Mouse (Mus musculus): Measurements from ENCODE around the gene Dntt. TPM values are rescaled to one million over a fixed set of nuclear protein-coding genes. Genes with fewer than 3 reads are reported as not detected.

Gene Dntt
- total and polyA plus RNA-seq, 3 experiments, result not detected

- ATAC-seq (ENCODE audit: extremely low read depth, insufficient number of reproducible peaks, low FRiP score, poor library complexity, severe bottlenecking) (no peak), DNase-seq (ENCODE audit: low spot score) (no peak)
- Histone ChIP-seq H3K36me3 (replicated peaks) (no peaks in the 10 kb centered on the region), H3K4me1 (ENCODE audit: insufficient read depth, low read depth, low read length) (no peaks in the 10 kb centered on the region), H3K9me3 (replicated peaks) (no peaks in the 10 kb centered on the region), H3K27me3 (ENCODE audit: insufficient read depth, low read length) (peaks cover 2% of the 10 kb centered on the region), H3K4me3 (ENCODE audit: low read depth, low read length) (no peak overlapping the region)
- TF ChIP-seq POLR2AphosphoS5 (IDR thresholded peaks at IDR 0.05; ENCODE audit: insufficient replicate concordance, low read depth, low read length) (no peak), CTCF (IDR thresholded peaks at IDR 0.05; ENCODE audit: low read depth, low read length) (no peak), GATA1 (IDR thresholded peaks at IDR 0.05; ENCODE audit: borderline replicate concordance, low read length) (no peak), GATA2 (IDR thresholded peaks at IDR 0.05; ENCODE audit: borderline replicate concordance, low read depth, low read length) (no peak), TAL1 (conservative IDR thresholded peaks at IDR 0.05; ENCODE audit: low read depth, low read length) (no peak)
These were observed 37.4 kb upstream of the Dntt start for GRCm38 (mm10) chr19:40991626-40992025.

- Histone ChIP-seq H3K36me3 (replicated peaks) (no peaks in the 10 kb centered on the region), H3K4me3 (ENCODE audit: low read depth, low read length) (no peak overlapping the region), H3K4me1 (ENCODE audit: insufficient read depth, low read depth, low read length) (no peaks in the 10 kb centered on the region), H3K9me3 (replicated peaks) (no peaks in the 10 kb centered on the region), H3K27me3 (ENCODE audit: insufficient read depth, low read length) (peaks cover 2% of the 10 kb centered on the region)
- no peak for DNase-seq (ENCODE audit: low spot score)
- ATAC-seq (ENCODE audit: extremely low read depth, insufficient number of reproducible peaks, low FRiP score, poor library complexity, severe bottlenecking), result no peak
- TF ChIP-seq CTCF (IDR thresholded peaks at IDR 0.05; ENCODE audit: low read depth, low read length) (no peak), GATA1 (IDR thresholded peaks at IDR 0.05; ENCODE audit: borderline replicate concordance, low read length) (no peak), POLR2AphosphoS5 (IDR thresholded peaks at IDR 0.05; ENCODE audit: insufficient replicate concordance, low read depth, low read length) (no peak), GATA2 (IDR thresholded peaks at IDR 0.05; ENCODE audit: borderline replicate concordance, low read depth, low read length) (no peak), TAL1 (conservative IDR thresholded peaks at IDR 0.05; ENCODE audit: low read depth, low read length) (no peak)
These were observed 37.0 kb upstream of the Dntt start for GRCm38 (mm10) chr19:40992096-40992495.

- Histone ChIP-seq H3K9me3 (replicated peaks) (no peaks in the 10 kb centered on the region), H3K4me3 (ENCODE audit: low read depth, low read length) (no peak overlapping the region), H3K36me3 (replicated peaks) (no peaks in the 10 kb centered on the region), H3K27me3 (ENCODE audit: insufficient read depth, low read length) (peaks cover 2% of the 10 kb centered on the region), H3K4me1 (ENCODE audit: insufficient read depth, low read depth, low read length) (no peaks in the 10 kb centered on the region)
- ATAC-seq (ENCODE audit: extremely low read depth, insufficient number of reproducible peaks, low FRiP score, poor library complexity, severe bottlenecking), result no peak
- TF ChIP-seq GATA1 (IDR thresholded peaks at IDR 0.05; ENCODE audit: borderline replicate concordance, low read length) (no peak), CTCF (IDR thresholded peaks at IDR 0.05; ENCODE audit: low read depth, low read length) (no peak), GATA2 (IDR thresholded peaks at IDR 0.05; ENCODE audit: borderline replicate concordance, low read depth, low read length) (no peak), TAL1 (conservative IDR thresholded peaks at IDR 0.05; ENCODE audit: low read depth, low read length) (no peak), POLR2AphosphoS5 (IDR thresholded peaks at IDR 0.05; ENCODE audit: insufficient replicate concordance, low read depth, low read length) (no peak)
- DNase-seq (ENCODE audit: low spot score), result no peak
These were observed 36.5 kb upstream of the Dntt start for GRCm38 (mm10) chr19:40992517-40993044.

- Histone ChIP-seq H3K27me3 (ENCODE audit: insufficient read depth, low read length) (peaks cover 2% of the 10 kb centered on the region), H3K4me3 (ENCODE audit: low read depth, low read length) (no peak overlapping the region), H3K36me3 (replicated peaks) (no peaks in the 10 kb centered on the region), H3K4me1 (ENCODE audit: insufficient read depth, low read depth, low read length) (no peaks in the 10 kb centered on the region), H3K9me3 (replicated peaks) (no peaks in the 10 kb centered on the region)
- no peak; the same call in 1 of the 2 replicates for ATAC-seq (ENCODE audit: extremely low read depth, insufficient number of reproducible peaks, low FRiP score, poor library complexity, severe bottlenecking)
- TF ChIP-seq TAL1 (conservative IDR thresholded peaks at IDR 0.05; ENCODE audit: low read depth, low read length) (no peak), POLR2AphosphoS5 (IDR thresholded peaks at IDR 0.05; ENCODE audit: insufficient replicate concordance, low read depth, low read length) (no peak), GATA2 (IDR thresholded peaks at IDR 0.05; ENCODE audit: borderline replicate concordance, low read depth, low read length) (no peak), GATA1 (IDR thresholded peaks at IDR 0.05; ENCODE audit: borderline replicate concordance, low read length) (no peak), CTCF (IDR thresholded peaks at IDR 0.05; ENCODE audit: low read depth, low read length) (no peak)
- DNase-seq (ENCODE audit: low spot score), result no peak
These were observed 35.7 kb upstream of the Dntt start for GRCm38 (mm10) chr19:40993356-40993755.

GRCm38 (mm10) chr19:40994057-40994585 is 35.0 kb upstream of the Dntt start, which contains the start of gene Blnk:
Gene Blnk (minus strand): TSS chr19:40994535.
- no peaks in the 10 kb centered on the region for H3K4me1 ChIP-seq (ENCODE audit: insufficient read depth, low read depth, low read length)
- H3K27me3 ChIP-seq (ENCODE audit: insufficient read depth, low read length), result no peaks in the 10 kb centered on the region; the same call in none of the 2 replicates
- ATAC-seq (ENCODE audit: extremely low read depth, insufficient number of reproducible peaks, low FRiP score, poor library complexity, severe bottlenecking), result no peak
- H3K36me3 ChIP-seq (replicated peaks), result no peaks in the 10 kb centered on the region
- TF ChIP-seq CTCF (IDR thresholded peaks at IDR 0.05; ENCODE audit: low read depth, low read length) (no peak), POLR2AphosphoS5 (IDR thresholded peaks at IDR 0.05; ENCODE audit: insufficient replicate concordance, low read depth, low read length) (no peak), GATA1 (IDR thresholded peaks at IDR 0.05; ENCODE audit: borderline replicate concordance, low read length) (no peak), TAL1 (conservative IDR thresholded peaks at IDR 0.05; ENCODE audit: low read depth, low read length) (no peak), GATA2 (IDR thresholded peaks at IDR 0.05; ENCODE audit: borderline replicate concordance, low read depth, low read length) (no peak)
- DNase-seq (ENCODE audit: low spot score), result no peak
- H3K4me3 ChIP-seq (ENCODE audit: low read depth, low read length), result no peak within 1 kb of the TSS
- H3K9me3 ChIP-seq (replicated peaks), result no peaks in the 10 kb centered on the region

GRCm38 (mm10) chr19:40994911-40995310 is 34.2 kb upstream of the Dntt start:
- Histone ChIP-seq H3K27me3 (ENCODE audit: insufficient read depth, low read length) (no peaks in the 10 kb centered on the region; the same call in none of the 2 replicates), H3K36me3 (replicated peaks) (no peaks in the 10 kb centered on the region), H3K4me1 (ENCODE audit: insufficient read depth, low read depth, low read length) (no peaks in the 10 kb centered on the region), H3K4me3 (ENCODE audit: low read depth, low read length) (no peak overlapping the region), H3K9me3 (replicated peaks) (no peaks in the 10 kb centered on the region)
- ATAC-seq (ENCODE audit: extremely low read depth, insufficient number of reproducible peaks, low FRiP score, poor library complexity, severe bottlenecking) (no peak), DNase-seq (ENCODE audit: low spot score) (no peak)
- no peak for TF ChIP-seq GATA1 (IDR thresholded peaks at IDR 0.05; ENCODE audit: borderline replicate concordance, low read length)
- no peak for TF ChIP-seq POLR2AphosphoS5 (IDR thresholded peaks at IDR 0.05; ENCODE audit: insufficient replicate concordance, low read depth, low read length)
- TF ChIP-seq GATA2 (IDR thresholded peaks at IDR 0.05; ENCODE audit: borderline replicate concordance, low read depth, low read length), result no peak
- no peak for TF ChIP-seq CTCF (IDR thresholded peaks at IDR 0.05; ENCODE audit: low read depth, low read length)
- no peak for TF ChIP-seq TAL1 (conservative IDR thresholded peaks at IDR 0.05; ENCODE audit: low read depth, low read length)

All from G1E (cell line).